Mouse (Mus musculus) MEL (cell line): ENCODE data around the gene Ano10. TPM values are rescaled to one million over a fixed set of nuclear protein-coding genes. Genes with fewer than 3 reads are reported as not detected.

ENCODE experiments used
- DNase-seq: peaks from one replicate; pipeline ENCODE4 v3.0.0; 2011; ENCODE audit warnings: low read depth, low spot score
- H3K27ac ChIP-seq: 2 replicates; pipeline ENCODE4 v1.5.1; 2012; ENCODE audit warnings: low read depth, mild to moderate bottlenecking, control low read depth, low read length, moderate library complexity; ENCODE audit not compliant: control insufficient read depth
- H3K27me3 ChIP-seq, 2 experiments: fragments of 150-350 bp in 1 of 2; sonication (generic) in 1 of 2; 2 replicates each; pipeline ENCODE4 v1.6.1; 2012; ENCODE audit warnings: low read length in 2 of 2, mild to moderate bottlenecking in 2 of 2, improper control_type of control experiment in 1 of 2, moderate library complexity in 1 of 2; ENCODE audit not compliant: insufficient read depth in 2 of 2, control insufficient read depth in 1 of 2
- H3K36me3 ChIP-seq, 2 experiments: 2 replicates each; pipeline ENCODE4 v1.6.1; 2012 to 2014; ENCODE audit warnings: low read length in 2 of 2, improper control_type of control experiment in 1 of 2, inconsistent platforms in 1 of 2, mild to moderate bottlenecking in 1 of 2; ENCODE audit not compliant: insufficient read depth in 2 of 2, control insufficient read depth in 1 of 2
- H3K4me1 ChIP-seq, 2 experiments: fragments of 150-350 bp in 1 of 2; sonication (generic) in 1 of 2; 2 replicates each; pipeline ENCODE4 v1.6.1; 2012; ENCODE audit warnings: low read length in 2 of 2, improper control_type of control experiment in 1 of 2, mild to moderate bottlenecking in 1 of 2; ENCODE audit not compliant: insufficient read depth in 2 of 2, control insufficient read depth in 1 of 2
- H3K4me3 ChIP-seq, 2 experiments: fragments of 150-350 bp in 1 of 2; sonication (generic) in 1 of 2; 2 replicates each; pipeline ENCODE4 v1.5.1; 2012; ENCODE audit warnings: low read depth in 2 of 2, low read length in 2 of 2, mild to moderate bottlenecking in 2 of 2, moderate library complexity in 2 of 2, control low read depth in 1 of 2, improper control_type of control experiment in 1 of 2; ENCODE audit not compliant: control insufficient read depth in 1 of 2, insufficient read depth in 1 of 2
- H3K79me2 ChIP-seq: 2 replicates; pipeline ENCODE4 v1.6.1; 2012; ENCODE audit warnings: mild to moderate bottlenecking, low read length, moderate library complexity; ENCODE audit not compliant: control insufficient read depth, poor library complexity, insufficient read depth
- H3K9ac ChIP-seq: 2 replicates; pipeline ENCODE4 v1.6.1; 2012; ENCODE audit warnings: low read depth, mild to moderate bottlenecking, control low read depth, low read length, moderate library complexity; ENCODE audit not compliant: control insufficient read depth, poor library complexity, severe bottlenecking
- H3K9me3 ChIP-seq: fragments of 150-350 bp; sonication (generic); replicated peaks from 2 replicates; pipeline ENCODE4 v1.6.1; 2012; ENCODE audit warnings: mild to moderate bottlenecking, low read length, improper control_type of control experiment, moderate library complexity; ENCODE audit not compliant: insufficient read depth
- BHLHE40 ChIP-seq: IDR thresholded peaks from 2 replicates; pipeline ENCODE4 v1.6.1; 2012; ENCODE audit warnings: low read depth, mild to moderate bottlenecking, inconsistent platforms, low read length, improper control_type of control experiment, borderline replicate concordance
- E2F4 ChIP-seq: IDR thresholded peaks from 2 replicates; pipeline ENCODE4 v1.6.1; 2011; ENCODE audit warnings: low read depth, low read length, improper control_type of control experiment, borderline replicate concordance
- ETS1 ChIP-seq: IDR thresholded peaks from 2 replicates; pipeline ENCODE4 v1.6.1; 2012; ENCODE audit warnings: low read depth, mild to moderate bottlenecking, inconsistent platforms, low read length, improper control_type of control experiment, moderate library complexity
- GABPA ChIP-seq: IDR thresholded peaks from 2 replicates; pipeline ENCODE4 v1.6.1; 2012; ENCODE audit warnings: low read depth, mild to moderate bottlenecking, inconsistent platforms, low read length, improper control_type of control experiment, moderate library complexity
- GATA1 ChIP-seq: IDR thresholded peaks from 2 replicates; pipeline ENCODE4 v1.6.1; 2011; ENCODE audit warnings: low read depth, low read length, improper control_type of control experiment
- KAT2A ChIP-seq: conservative IDR thresholded peaks from 2 replicates; pipeline ENCODE4 v1.6.1; 2012; ENCODE audit warnings: low read depth, low read length, improper control_type of control experiment, inconsistent platforms
- MAFK ChIP-seq: IDR thresholded peaks from 2 replicates; pipeline ENCODE4 v1.6.1; 2011; ENCODE audit warnings: low read depth, mild to moderate bottlenecking, low read length, improper control_type of control experiment, borderline replicate concordance
- MAZ ChIP-seq: IDR thresholded peaks from 2 replicates; pipeline ENCODE4 v1.6.1; 2012; ENCODE audit warnings: low read depth, mild to moderate bottlenecking, inconsistent platforms, low read length, improper control_type of control experiment
- MEF2A ChIP-seq: IDR thresholded peaks from 2 replicates; pipeline ENCODE4 v1.6.1; 2014; ENCODE audit warnings: low read depth, mild to moderate bottlenecking, inconsistent platforms, low read length, improper control_type of control experiment; ENCODE audit not compliant: poor library complexity, insufficient replicate concordance, severe bottlenecking; ENCODE audit errors: extremely low read depth
- MYB ChIP-seq: IDR thresholded peaks from 2 replicates; pipeline ENCODE4 v1.6.1; 2011; ENCODE audit warnings: mild to moderate bottlenecking, low read depth, low read length, improper control_type of control experiment
- MYC ChIP-seq: IDR thresholded peaks from 2 replicates; pipeline ENCODE4 v1.6.1; 2011; ENCODE audit warnings: low read depth, mild to moderate bottlenecking, low read length, improper control_type of control experiment, moderate library complexity
- NRF1 ChIP-seq: IDR thresholded peaks from 2 replicates; pipeline ENCODE4 v1.6.1; 2014; ENCODE audit warnings: low read depth, mild to moderate bottlenecking, inconsistent platforms, low read length, improper control_type of control experiment, moderate library complexity; ENCODE audit not compliant: poor library complexity, insufficient read depth, severe bottlenecking
- POLR2AphosphoS2 ChIP-seq: IDR thresholded peaks from 2 replicates; pipeline ENCODE4 v1.6.1; 2011; ENCODE audit warnings: low read length, improper control_type of control experiment
- POLR2AphosphoS5 ChIP-seq: IDR thresholded peaks from 2 replicates; pipeline ENCODE4 v1.6.1; 2012; ENCODE audit warnings: low read depth, borderline replicate concordance, mild to moderate bottlenecking, inconsistent platforms, low read length, moderate library complexity, mixed read lengths
- RAD21 ChIP-seq: IDR thresholded peaks from 2 replicates; pipeline ENCODE4 v1.6.1; 2011; ENCODE audit warnings: mild to moderate bottlenecking, low read depth, low read length, improper control_type of control experiment
- SIN3A ChIP-seq: IDR thresholded peaks from 2 replicates; pipeline ENCODE4 v1.6.1; 2012; ENCODE audit warnings: low read length, improper control_type of control experiment, inconsistent platforms
- UBTF ChIP-seq: IDR thresholded peaks from 2 replicates; pipeline ENCODE4 v1.6.1; 2012; ENCODE audit warnings: low read depth, mild to moderate bottlenecking, inconsistent platforms, low read length, improper control_type of control experiment, moderate library complexity, borderline replicate concordance; ENCODE audit not compliant: insufficient read depth
- USF1 ChIP-seq: IDR thresholded peaks from 2 replicates; pipeline ENCODE4 v1.6.1; 2014; ENCODE audit warnings: low read depth, mild to moderate bottlenecking, inconsistent platforms, low read length, improper control_type of control experiment, moderate library complexity
- USF2 ChIP-seq, 2 experiments: IDR thresholded peaks; 2 replicates each; pipeline ENCODE4 v1.6.1; 2011 to 2012; ENCODE audit warnings: improper control_type of control experiment in 2 of 2, low read length in 2 of 2, borderline replicate concordance in 1 of 2, inconsistent platforms in 1 of 2, low read depth in 1 of 2, mild to moderate bottlenecking in 1 of 2; ENCODE audit not compliant: insufficient read depth in 1 of 2
- ZMIZ1 ChIP-seq: IDR thresholded peaks from 2 replicates; pipeline ENCODE4 v1.6.1; 2012; ENCODE audit warnings: low read depth, mild to moderate bottlenecking, inconsistent platforms, low read length, improper control_type of control experiment, moderate library complexity
- ZNF384 ChIP-seq: IDR thresholded peaks from 2 replicates; pipeline ENCODE4 v1.6.1; 2012; ENCODE audit warnings: low read depth, mild to moderate bottlenecking, inconsistent platforms, low read length, improper control_type of control experiment
- polyA plus RNA-seq, 2 experiments: library from polyadenylated mRNA; stranded (reverse) in 1 of 2; unstranded in 1 of 2; fragments of >175 nt in 1 of 2; fragments of >200 nt in 1 of 2; gene quantifications; 2 replicates each; pipeline versions ENCODE4 v1.2.1 to v1.2.4; 2012; ENCODE audit warnings: low replicate concordance in 2 of 2, low read depth in 1 of 2; ENCODE audit not compliant: insufficient read length in 2 of 2, insufficient read depth in 1 of 2, missing spikeins in 1 of 2
- total RNA-seq: library from RNA; depleted of rRNA; stranded (reverse); fragments of 300-350 nt; gene quantifications from 2 replicates; pipeline ENCODE4 v1.2.3, GENCODE M21; 2012

Ano10 gene
- total and polyA plus RNA-seq, 3 experiments, result 0.54 to 3.1 TPM; not detected in 1

- Histone ChIP-seq H3K79me2 (no peaks in the 10 kb centered on the region), H3K4me1 (no peaks in the 10 kb centered on the region), H3K27ac (no peak overlapping the region), H3K9ac (no peak overlapping the region), H3K36me3 (no peaks in the 10 kb centered on the region), H3K27me3 (no peaks in the 10 kb centered on the region), H3K4me3 (no peak overlapping the region), H3K9me3 (no peaks in the 10 kb centered on the region)
- no peak for DNase-seq
- TF ChIP-seq KAT2A, result no peak
- no peak for TF ChIP-seq USF1
Observed at GRCm38 (mm10) chr9:122269256-122270041, 24.8 kb downstream of the Ano10 start.

GRCm38 (mm10) chr9:122265526-122266210 is 28.6 kb downstream of the Ano10 start:
- Histone ChIP-seq H3K4me1 (no peaks in the 10 kb centered on the region), H3K36me3 (no peaks in the 10 kb centered on the region), H3K4me3 (no peak overlapping the region), H3K27ac (no peak overlapping the region), H3K9ac (no peak overlapping the region), H3K79me2 (no peaks in the 10 kb centered on the region), H3K27me3 (no peaks in the 10 kb centered on the region), H3K9me3 (no peaks in the 10 kb centered on the region)
- TF ChIP-seq ZNF384, result no peak
- no peak for TF ChIP-seq MYC
- no peak for TF ChIP-seq GABPA
- TF ChIP-seq POLR2AphosphoS2, result no peak
- TF ChIP-seq POLR2AphosphoS5, result no peak
- no peak for TF ChIP-seq GATA1
- TF ChIP-seq BHLHE40, result no peak
- TF ChIP-seq SIN3A, result no peak
- TF ChIP-seq RAD21, result no peak
- TF ChIP-seq E2F4, result no peak
- no peak for TF ChIP-seq UBTF
- TF ChIP-seq ZMIZ1, result no peak
- TF ChIP-seq USF2 (IDR thresholded peaks at IDR 0.05; ENCODE audit: borderline replicate concordance in 1 of 2, insufficient read depth in 1 of 2, low read depth in 1 of 2, low read length in 2 of 2), result no peak
- no peak for TF ChIP-seq MYB
- TF ChIP-seq NRF1, result no peak
- TF ChIP-seq MEF2A, result no peak
- TF ChIP-seq ETS1, result no peak
- TF ChIP-seq MAZ, result no peak
- no peak for TF ChIP-seq MAFK
- DNase-seq, result no peak
